Mouse (Mus musculus) adrenal gland, postnatal 10 days (tissue): ENCODE measurements at regions not wholly inside any gene's neighbourhood (a gene's known extent, or its start where the extent isn't known, plus 50 kb on each side); places are given as distances from the start of the nearest gene placed in this dataset.
A peak's percentile ranks its signal among the peaks of the same experiment; 100 is the strongest.
"Not testable (repeated sequence)": the region's sequence is repeated elsewhere in the genome, so short reads cannot be mapped to it uniquely, and the experiment has no call there.

Experiments used
- DNase-seq: peaks from one replicate; pipeline ENCODE4 v3.0.0; 2021; ENCODE audit warnings: mixed read lengths

GRCm38 (mm10) chr1:73643431-73643830 lies 480.8 kb downstream of the Tns1 start:
- no peak for DNase-seq

- DNase-seq = no peak
These were observed 481.5 kb downstream of the Tns1 start for GRCm38 (mm10) chr1:73642691-73643109.

GRCm38 (mm10) chr1:73641456-73641855 lies 482.8 kb downstream of the Tns1 start:
- DNase-seq = no peak

- no peak for DNase-seq
These were observed 483.4 kb downstream of the Tns1 start for GRCm38 (mm10) chr1:73640726-73641451.

- DNase-seq = no peak
These were observed 488.5 kb downstream of the Tns1 start for GRCm38 (mm10) chr1:73635709-73636108.

- peak; percentile 11 for DNase-seq
These were observed 489.4 kb downstream of the Tns1 start for GRCm38 (mm10) chr1:73634871-73635270.

- no peak for DNase-seq
These were observed 491.2 kb downstream of the Tns1 start for GRCm38 (mm10) chr1:73633071-73633470.

GRCm38 (mm10) chr1:73630363-73630762 lies 493.9 kb downstream of the Tns1 start:
- no peak for DNase-seq

GRCm38 (mm10) chr1:73625365-73625764 lies 498.9 kb downstream of the Tns1 start:
- DNase-seq = no peak

GRCm38 (mm10) chr1:73621121-73621520 lies 503.1 kb downstream of the Tns1 start:
- not testable (repeated sequence) for DNase-seq

GRCm38 (mm10) chr1:73618551-73619170 lies 505.6 kb downstream of the Tns1 start:
- peak; percentile 72 for DNase-seq

- no peak for DNase-seq
These were observed 530.4 kb downstream of the Tns1 start for GRCm38 (mm10) chr1:73593653-73594385.

- no peak for DNase-seq
These were observed 532.7 kb downstream of the Tns1 start for GRCm38 (mm10) chr1:73591342-73592099.

- DNase-seq = no peak
These were observed 544.6 kb downstream of the Tns1 start for GRCm38 (mm10) chr1:73579680-73580079.

- no peak for DNase-seq
These were observed 547.2 kb downstream of the Tns1 start for GRCm38 (mm10) chr1:73577019-73577418.

- no peak for DNase-seq
These were observed 548.6 kb downstream of the Tns1 start for GRCm38 (mm10) chr1:73575694-73576093.

- no peak for DNase-seq
These were observed 553.3 kb downstream of the Tns1 start for GRCm38 (mm10) chr1:73570944-73571343.

GRCm38 (mm10) chr1:73566770-73567169 lies 551.1 kb upstream of the Tnp1 start:
- DNase-seq = peak; percentile 26

- DNase-seq = no peak
These were observed 544.9 kb upstream of the Tnp1 start for GRCm38 (mm10) chr1:73560594-73560993.

GRCm38 (mm10) chr1:73547877-73548276 lies 532.2 kb upstream of the Tnp1 start:
- no peak for DNase-seq

- no peak for DNase-seq
These were observed 529.7 kb upstream of the Tnp1 start for GRCm38 (mm10) chr1:73545401-73545800.

GRCm38 (mm10) chr1:73541371-73541770 lies 525.7 kb upstream of the Tnp1 start:
- peak; percentile 18 for DNase-seq
